Mouse (Mus musculus) layer of hippocampus, postnatal 36 days (tissue): ENCODE measurements at regions not wholly inside any gene's neighbourhood (a gene's known extent, or its start where the extent isn't known, plus 50 kb on each side); places are given as distances from the start of the nearest gene placed in this dataset.

ENCODE experiments used
- DNase-seq, 2 experiments: peaks; one replicate each; pipeline ENCODE4 v3.0.0; 2022

- DNase-seq: no peak
Observed at GRCm38 (mm10) chr3:149357121-149357520, 366.8 kb upstream of the Adgrl2 start.

GRCm38 (mm10) chr3:149355362-149355761 lies 365.0 kb upstream of the Adgrl2 start:
- no peak for DNase-seq

GRCm38 (mm10) chr3:149353958-149354357 lies 363.6 kb upstream of the Adgrl2 start:
- DNase-seq: no peak

GRCm38 (mm10) chr3:149352546-149352945 lies 362.2 kb upstream of the Adgrl2 start:
- DNase-seq: no peak

- DNase-seq: no peak
Observed at GRCm38 (mm10) chr3:149349731-149350130, 359.4 kb upstream of the Adgrl2 start.

- DNase-seq: no peak
Observed at GRCm38 (mm10) chr3:149349211-149349697, 358.9 kb upstream of the Adgrl2 start.

- no peak for DNase-seq
Observed at GRCm38 (mm10) chr3:149348459-149348971, 358.2 kb upstream of the Adgrl2 start.

GRCm38 (mm10) chr3:149347241-149347992 lies 357.1 kb upstream of the Adgrl2 start:
- no peak for DNase-seq

GRCm38 (mm10) chr3:149342511-149342910 lies 352.2 kb upstream of the Adgrl2 start:
- no peak for DNase-seq

GRCm38 (mm10) chr3:149339374-149339753 lies 349.0 kb upstream of the Adgrl2 start:
- DNase-seq: no peak

GRCm38 (mm10) chr3:149338684-149339373 lies 348.5 kb upstream of the Adgrl2 start:
- DNase-seq: no peak

- no peak for DNase-seq
Observed at GRCm38 (mm10) chr3:149335259-149335658, 344.9 kb upstream of the Adgrl2 start.

- no peak for DNase-seq
Observed at GRCm38 (mm10) chr3:149333607-149334006, 343.3 kb upstream of the Adgrl2 start.

- no peak for DNase-seq
Observed at GRCm38 (mm10) chr3:149333131-149333530, 342.8 kb upstream of the Adgrl2 start.

- no peak for DNase-seq
Observed at GRCm38 (mm10) chr3:149332105-149332504, 341.8 kb upstream of the Adgrl2 start.

GRCm38 (mm10) chr3:149331251-149331960 lies 341.1 kb upstream of the Adgrl2 start:
- DNase-seq: no peak

GRCm38 (mm10) chr3:149330716-149331115 lies 340.4 kb upstream of the Adgrl2 start:
- no peak for DNase-seq

- no peak for DNase-seq
Observed at GRCm38 (mm10) chr3:149330041-149330440, 339.7 kb upstream of the Adgrl2 start.

GRCm38 (mm10) chr3:149329615-149330014 lies 339.3 kb upstream of the Adgrl2 start:
- DNase-seq: no peak

GRCm38 (mm10) chr3:149326664-149327063 lies 336.3 kb upstream of the Adgrl2 start:
- no peak for DNase-seq

GRCm38 (mm10) chr3:149324088-149324487 lies 333.7 kb upstream of the Adgrl2 start:
- no peak for DNase-seq

- no peak for DNase-seq
Observed at GRCm38 (mm10) chr3:149318728-149319127, 328.4 kb upstream of the Adgrl2 start.

- no peak for DNase-seq
Observed at GRCm38 (mm10) chr3:149314258-149314657, 323.9 kb upstream of the Adgrl2 start.
